Mouse (Mus musculus) ES-Bruce4 (cell line): ENCODE measurements at regions not wholly inside any gene's neighbourhood (a gene's known extent, or its start where the extent isn't known, plus 50 kb on each side); places are given as distances from the start of the nearest gene placed in this dataset.

Source experiments
- CTCF ChIP-seq: IDR thresholded peaks from one replicate; pipeline ENCODE4 v1.8.1; 2011; ENCODE audit warnings: low read depth, low read length
- EP300 ChIP-seq: IDR thresholded peaks from 2 replicates; pipeline ENCODE4 v1.6.1; 2011; ENCODE audit warnings: low read depth, low read length; ENCODE audit not compliant: insufficient read depth

- no peak for TF ChIP-seq CTCF
- TF ChIP-seq EP300: no peak
These were observed 861.3 kb upstream of the Gpc5 start for GRCm38 (mm10) chr14:114230711-114231110.
